Mouse (Mus musculus) intestine, embryonic 15.5 days (tissue): ENCODE measurements around the gene Sec11a. TPM values are rescaled to one million over a fixed set of nuclear protein-coding genes. Genes with fewer than 3 reads are reported as not detected.
A peak's percentile ranks its signal among the peaks of the same experiment; 100 is the strongest.

Experiments
- ATAC-seq: fragments of 200-750 bp; cut with Nextera tagmentation; 2 replicates; pipeline ENCODE4 v1.8.0; 2017; ENCODE audit warnings: moderate TSS enrichment, moderate library complexity
- H3K27ac ChIP-seq: fragments of 300-500 bp; sonication (generic); 2 replicates; pipeline ENCODE4 v1.5.1; 2015; ENCODE audit warnings: mild to moderate bottlenecking, inconsistent platforms
- H3K27me3 ChIP-seq: fragments of 300-500 bp; sonication (generic); replicated peaks from 2 replicates; pipeline ENCODE4 v1.6.1; 2015; ENCODE audit warnings: inconsistent platforms
- H3K36me3 ChIP-seq: fragments of 300-500 bp; sonication (generic); 2 replicates; pipeline ENCODE4 v1.6.1; 2015; ENCODE audit warnings: inconsistent platforms
- H3K4me1 ChIP-seq: fragments of 300-500 bp; sonication (generic); replicated peaks from 2 replicates; pipeline ENCODE4 v1.6.1; 2015; ENCODE audit warnings: inconsistent platforms
- H3K4me2 ChIP-seq: fragments of 300-500 bp; sonication (generic); replicated peaks from 2 replicates; pipeline ENCODE4 v1.6.1; 2015; ENCODE audit warnings: mild to moderate bottlenecking, inconsistent platforms
- H3K4me3 ChIP-seq: fragments of 300-500 bp; sonication (generic); replicated peaks from 2 replicates; pipeline ENCODE4 v1.5.1; 2015; ENCODE audit warnings: inconsistent platforms
- H3K9ac ChIP-seq: fragments of 300-500 bp; sonication (generic); 2 replicates; pipeline ENCODE4 v1.6.1; 2015; ENCODE audit warnings: inconsistent platforms
- H3K9me3 ChIP-seq: fragments of 300-500 bp; sonication (generic); 2 replicates; pipeline ENCODE4 v1.6.1; 2016; ENCODE audit warnings: inconsistent platforms
- WGBS: fragments of 180-500 bp; shearing (Covaris S2); methylation state at CpG from one replicate; pipeline ENCODE4 v1.1.7; 2015; 5-methylcytosine and 5-hydroxymethylcytosine counted together
- polyA plus RNA-seq: library from polyadenylated mRNA; unstranded; fragments of >200 nt; fragmentation: Nextera tagmentation; extraction: Ambion mirVana; gene quantifications from 2 replicates; pipeline ENCODE4 v1.2.1, GENCODE M21; 2015

Sec11a gene
- polyA plus RNA-seq: 246 and 254 TPM in 2 replicates

- Histone ChIP-seq H3K27ac (peak within 1 kb of the TSS; percentile 93), H3K9me3 (no peaks in the 10 kb centered on the region), H3K4me1 (peaks cover 11% of the 10 kb centered on the region), H3K9ac (peak within 1 kb of the TSS; percentile 90), H3K4me3 (peak within 1 kb of the TSS; percentile 82), H3K27me3 (no peaks in the 10 kb centered on the region), H3K4me2 (peak within 1 kb of the TSS; percentile 74), H3K36me3 (no peaks in the 10 kb centered on the region; the same call in 1 of the 2 replicates)
- WGBS: 2% methylated on average over 44 of the region's 44 CpGs
- ATAC-seq: peak; percentile 100
Measured at GRCm38 (mm10) chr7:80947445-80948350, at the start of gene Sec11a. Gene Sec11a, minus strand, starts transcription at chr7:80947780.

- no peak overlapping the region for H3K9ac ChIP-seq
- H3K9me3 ChIP-seq: no peaks in the 10 kb centered on the region
- peaks cover 33% of the 10 kb centered on the region for H3K4me1 ChIP-seq
- H3K36me3 ChIP-seq: no peaks in the 10 kb centered on the region
- no peak for ATAC-seq
- 50% methylated on average over 3 of the region's 3 CpGs for WGBS
- no peak overlapping the region for H3K4me3 ChIP-seq
- H3K4me2 ChIP-seq: peak overlapping the region; percentile 83
- no peaks in the 10 kb centered on the region for H3K27me3 ChIP-seq
- peak overlapping the region; percentile 44; the same call in 1 of the 2 replicates for H3K27ac ChIP-seq
Measured at GRCm38 (mm10) chr7:80995266-80996146, 47.9 kb upstream of the Sec11a start.

- Histone ChIP-seq H3K9me3 (no peaks in the 10 kb centered on the region), H3K27me3 (no peaks in the 10 kb centered on the region), H3K4me2 (peak overlapping the region; percentile 83), H3K4me1 (peaks cover 33% of the 10 kb centered on the region), H3K36me3 (no peaks in the 10 kb centered on the region), H3K27ac (0 out of 2 replicates have a peak overlapping the region, but pooled peaks have one; percentile 97), H3K9ac (peak overlapping the region; percentile 97), H3K4me3 (peak overlapping the region; percentile 92)
- WGBS: 20% methylated on average over 6 of the region's 6 CpGs
- ATAC-seq: no peak
Measured at GRCm38 (mm10) chr7:80994663-80995005, 47.1 kb upstream of the Sec11a start.

GRCm38 (mm10) chr7:80993834-80994662, 46.5 kb upstream of the Sec11a start:
- Histone ChIP-seq H3K9me3 (no peaks in the 10 kb centered on the region), H3K36me3 (no peaks in the 10 kb centered on the region), H3K9ac (peak overlapping the region; percentile 97), H3K27ac (peak overlapping the region; percentile 97), H3K4me1 (peaks cover 33% of the 10 kb centered on the region), H3K4me3 (peak overlapping the region; percentile 92), H3K27me3 (no peaks in the 10 kb centered on the region), H3K4me2 (peak overlapping the region; percentile 83)
- WGBS: under 1% methylated on average over 58 of the region's 58 CpGs
- peak; percentile 88 for ATAC-seq

GRCm38 (mm10) chr7:80992980-80993833, 45.6 kb upstream of the Sec11a start, which contains the start of gene Zfp592:
Gene Zfp592, plus strand, starts transcription at chr7:80993681.
- Histone ChIP-seq H3K27ac (peak within 1 kb of the TSS; percentile 97), H3K9ac (peak within 1 kb of the TSS; percentile 97), H3K36me3 (no peaks in the 10 kb centered on the region), H3K27me3 (no peaks in the 10 kb centered on the region), H3K4me1 (peaks cover 33% of the 10 kb centered on the region), H3K9me3 (no peaks in the 10 kb centered on the region), H3K4me3 (peak within 1 kb of the TSS; percentile 92), H3K4me2 (peak within 1 kb of the TSS; percentile 83)
- ATAC-seq: peak; percentile 94
- under 1% methylated on average over 59 of the region's 102 CpGs for WGBS

GRCm38 (mm10) chr7:80992631-80992979, 45.0 kb upstream of the Sec11a start:
- peak overlapping the region; percentile 83 for H3K4me2 ChIP-seq
- H3K27me3 ChIP-seq: no peaks in the 10 kb centered on the region
- H3K4me3 ChIP-seq: peak overlapping the region; percentile 92
- peak overlapping the region; percentile 97 for H3K27ac ChIP-seq
- H3K9me3 ChIP-seq: no peaks in the 10 kb centered on the region
- peak overlapping the region; percentile 97 for H3K9ac ChIP-seq
- H3K36me3 ChIP-seq: no peaks in the 10 kb centered on the region
- H3K4me1 ChIP-seq: peaks cover 30% of the 10 kb centered on the region
- no peak for ATAC-seq
- under 1% methylated on average over 12 of the region's 12 CpGs for WGBS

- ATAC-seq: no peak
- Histone ChIP-seq H3K4me2 (peak overlapping the region; percentile 83), H3K4me1 (peaks cover 26% of the 10 kb centered on the region), H3K27me3 (no peaks in the 10 kb centered on the region), H3K36me3 (no peaks in the 10 kb centered on the region), H3K9me3 (no peaks in the 10 kb centered on the region), H3K27ac (peak overlapping the region; percentile 97), H3K9ac (peak overlapping the region; percentile 97), H3K4me3 (peak overlapping the region; percentile 92)
- 53% methylated on average over 6 of the region's 6 CpGs for WGBS
Measured at GRCm38 (mm10) chr7:80992063-80992462, 44.5 kb upstream of the Sec11a start.

GRCm38 (mm10) chr7:80991589-80991988, 44.0 kb upstream of the Sec11a start:
- no peak for ATAC-seq

GRCm38 (mm10) chr7:80990276-80990675, 42.7 kb upstream of the Sec11a start:
- H3K36me3 ChIP-seq: no peaks in the 10 kb centered on the region
- peaks cover 15% of the 10 kb centered on the region for H3K4me1 ChIP-seq
- H3K4me2 ChIP-seq: no peak overlapping the region
- ATAC-seq: no peak
- H3K4me3 ChIP-seq: no peak overlapping the region
- 70% methylated on average over 6 of the region's 6 CpGs for WGBS
- no peaks in the 10 kb centered on the region for H3K9me3 ChIP-seq
- no peak overlapping the region for H3K9ac ChIP-seq
- H3K27ac ChIP-seq: no peak overlapping the region
- no peaks in the 10 kb centered on the region for H3K27me3 ChIP-seq

More at GRCm38 (mm10) chr7:80991589-80991988, 44.0 kb upstream of the Sec11a start:
- Histone ChIP-seq H3K4me3 (peak overlapping the region; percentile 92), H3K4me1 (peaks cover 26% of the 10 kb centered on the region), H3K9ac (no peak overlapping the region), H3K27me3 (no peaks in the 10 kb centered on the region), H3K27ac (no peak overlapping the region), H3K9me3 (no peaks in the 10 kb centered on the region), H3K36me3 (no peaks in the 10 kb centered on the region), H3K4me2 (peak overlapping the region; percentile 83)
- WGBS: 85% methylated on average over 5 of the region's 5 CpGs

GRCm38 (mm10) chr7:80987805-80988625, 40.4 kb upstream of the Sec11a start:
- no peak for ATAC-seq
- Histone ChIP-seq H3K4me3 (no peak overlapping the region), H3K27me3 (no peaks in the 10 kb centered on the region), H3K36me3 (no peaks in the 10 kb centered on the region), H3K9ac (no peak overlapping the region), H3K27ac (no peak overlapping the region), H3K4me1 (peaks cover 10% of the 10 kb centered on the region), H3K4me2 (no peak overlapping the region), H3K9me3 (no peaks in the 10 kb centered on the region)
- 51% methylated on average over 4 of the region's 4 CpGs for WGBS
